Mouse (Mus musculus) embryonic facial prominence, embryonic 12.5 days (tissue): ENCODE data around the gene Ctss. TPM values are rescaled to one million over a fixed set of nuclear protein-coding genes. Genes with fewer than 3 reads are reported as not detected.
A peak's percentile ranks its signal among the peaks of the same experiment; 100 is the strongest.

ENCODE experiments used
- ATAC-seq: fragments of 200-750 bp; cut with Nextera tagmentation; 2 replicates; pipeline ENCODE4 v1.8.0; 2017; ENCODE audit not compliant: insufficient number of reproducible peaks, insufficient read depth, low FRiP score, low TSS enrichment
- H3K27ac ChIP-seq: fragments of 300-500 bp; sonication (generic); 2 replicates; pipeline ENCODE4 v1.5.1; 2016; ENCODE audit warnings: mild to moderate bottlenecking
- H3K27me3 ChIP-seq: fragments of 300-500 bp; sonication (generic); 2 replicates; pipeline ENCODE4 v1.6.1; 2016; ENCODE audit warnings: mild to moderate bottlenecking, moderate library complexity
- H3K36me3 ChIP-seq: fragments of 300-500 bp; sonication (generic); 2 replicates; pipeline ENCODE4 v1.6.1; 2016; ENCODE audit warnings: mild to moderate bottlenecking
- H3K4me1 ChIP-seq: fragments of 300-500 bp; sonication (generic); 2 replicates; pipeline ENCODE4 v1.6.1; 2016
- H3K4me2 ChIP-seq: fragments of 300-500 bp; sonication (generic); replicated peaks from 2 replicates; pipeline ENCODE4 v1.6.1; 2016; ENCODE audit warnings: mild to moderate bottlenecking, moderate library complexity
- H3K4me3 ChIP-seq: fragments of 300-500 bp; sonication (generic); 2 replicates; pipeline ENCODE4 v1.5.1; 2016; ENCODE audit warnings: mild to moderate bottlenecking
- H3K9ac ChIP-seq: fragments of 300-500 bp; sonication (generic); 2 replicates; pipeline ENCODE4 v1.6.1; 2016; ENCODE audit warnings: mild to moderate bottlenecking, moderate library complexity
- H3K9me3 ChIP-seq: fragments of 300-500 bp; sonication (generic); 2 replicates; pipeline ENCODE4 v1.6.1; 2016; ENCODE audit warnings: mild to moderate bottlenecking, moderate library complexity
- WGBS: fragments of 180-500 bp; shearing (Covaris S2); methylation state at CpG from one replicate; pipeline ENCODE4 v1.1.7; 2016; 5-methylcytosine and 5-hydroxymethylcytosine counted together
- polyA plus RNA-seq: library from polyadenylated mRNA; unstranded; fragments of >200 nt; fragmentation: Nextera tagmentation; extraction: Ambion mirVana; gene quantifications from 2 replicates; pipeline ENCODE4 v1.2.1, GENCODE M21; 2016

Gene Ctss
- polyA plus RNA-seq, 1 experiment from 2014 or later = 9.4 TPM

DNA sequence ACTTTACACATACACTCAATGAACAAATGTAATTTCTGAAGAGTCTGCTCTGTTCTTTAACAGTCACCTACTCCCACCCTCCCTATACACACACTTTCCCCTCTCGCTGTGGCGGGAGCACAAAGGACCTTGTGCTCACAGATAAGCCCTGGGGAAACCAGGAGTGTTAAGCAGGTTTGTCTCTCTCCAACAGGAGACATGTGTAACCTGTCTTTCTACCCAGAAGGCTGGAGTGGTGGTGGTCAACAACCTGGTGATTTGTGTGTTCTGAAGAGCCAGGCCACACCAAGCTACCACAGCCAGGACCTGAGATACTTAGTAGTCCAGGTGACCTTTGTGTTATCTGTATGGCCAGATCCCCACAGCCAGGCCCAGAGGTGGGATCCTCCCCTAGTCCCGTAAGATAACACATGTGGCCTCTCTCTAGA lies 10.0 kb upstream of the Ctss start:
- no peak for ATAC-seq
- Histone ChIP-seq H3K9ac (no peak overlapping the region), H3K27me3 (no peaks in the 10 kb centered on the region), H3K9me3 (no peaks in the 10 kb centered on the region), H3K4me3 (no peak overlapping the region), H3K4me2 (no peak overlapping the region), H3K4me1 (peaks cover 4% of the 10 kb centered on the region; the same call in 1 of the 2 replicates), H3K27ac (no peak overlapping the region), H3K36me3 (no peaks in the 10 kb centered on the region)
- 88% methylated on average over 3 of the region's 3 CpGs for WGBS

- H3K27ac ChIP-seq = no peak overlapping the region
- H3K4me3 ChIP-seq = no peak overlapping the region
- 27% methylated on average over 10 of the region's 10 CpGs for WGBS
- ATAC-seq = no peak
- peaks cover 4% of the 10 kb centered on the region; the same call in 1 of the 2 replicates for H3K4me1 ChIP-seq
- no peaks in the 10 kb centered on the region for H3K36me3 ChIP-seq
- no peaks in the 10 kb centered on the region for H3K9me3 ChIP-seq
- no peaks in the 10 kb centered on the region for H3K27me3 ChIP-seq
- H3K9ac ChIP-seq = peak overlapping the region; percentile 19; the same call in 1 of the 2 replicates
- H3K4me2 ChIP-seq = no peak overlapping the region
These were observed 9.1 kb upstream of the Ctss start for GRCm38 (mm10) chr3:95517493-95517898.

- Histone ChIP-seq H3K4me2 (no peak overlapping the region), H3K27ac (no peak overlapping the region), H3K27me3 (no peaks in the 10 kb centered on the region), H3K9ac (no peak overlapping the region), H3K36me3 (no peaks in the 10 kb centered on the region), H3K4me3 (no peak overlapping the region), H3K4me1 (peaks cover 4% of the 10 kb centered on the region; the same call in 1 of the 2 replicates), H3K9me3 (no peaks in the 10 kb centered on the region)
- no peak for ATAC-seq
- 79% methylated on average over 7 of the region's 7 CpGs for WGBS
These were observed 7.7 kb upstream of the Ctss start for GRCm38 (mm10) chr3:95518891-95519290.

- Histone ChIP-seq H3K9ac (no peak overlapping the region), H3K4me3 (no peak overlapping the region), H3K4me2 (no peak overlapping the region), H3K9me3 (no peaks in the 10 kb centered on the region), H3K4me1 (peaks cover 4% of the 10 kb centered on the region; the same call in 1 of the 2 replicates), H3K36me3 (no peaks in the 10 kb centered on the region), H3K27me3 (no peaks in the 10 kb centered on the region), H3K27ac (no peak overlapping the region)
- WGBS = 67% methylated on average over 2 of the region's 2 CpGs
- no peak for ATAC-seq
These were observed 7.3 kb upstream of the Ctss start for GRCm38 (mm10) chr3:95519315-95519714.

- no peak overlapping the region for H3K27ac ChIP-seq
- H3K36me3 ChIP-seq = no peaks in the 10 kb centered on the region
- no peaks in the 10 kb centered on the region for H3K9me3 ChIP-seq
- peaks cover 4% of the 10 kb centered on the region; the same call in 1 of the 2 replicates for H3K4me1 ChIP-seq
- ATAC-seq = no peak
- H3K4me3 ChIP-seq = no peak overlapping the region
- H3K4me2 ChIP-seq = no peak overlapping the region
- WGBS = 82% methylated on average over 3 of the region's 3 CpGs
- no peaks in the 10 kb centered on the region for H3K27me3 ChIP-seq
- H3K9ac ChIP-seq = no peak overlapping the region
These were observed 6.5 kb upstream of the Ctss start for GRCm38 (mm10) chr3:95520100-95520499.

GRCm38 (mm10) chr3:95521168-95521567 lies 5.4 kb upstream of the Ctss start:
- Histone ChIP-seq H3K36me3 (no peaks in the 10 kb centered on the region), H3K4me1 (peaks cover 4% of the 10 kb centered on the region; the same call in 1 of the 2 replicates), H3K27me3 (no peaks in the 10 kb centered on the region), H3K27ac (no peak overlapping the region), H3K9me3 (no peaks in the 10 kb centered on the region), H3K4me3 (no peak overlapping the region), H3K9ac (no peak overlapping the region), H3K4me2 (no peak overlapping the region)
- ATAC-seq = no peak
- 91% methylated on average over 10 of the region's 10 CpGs for WGBS

DNA sequence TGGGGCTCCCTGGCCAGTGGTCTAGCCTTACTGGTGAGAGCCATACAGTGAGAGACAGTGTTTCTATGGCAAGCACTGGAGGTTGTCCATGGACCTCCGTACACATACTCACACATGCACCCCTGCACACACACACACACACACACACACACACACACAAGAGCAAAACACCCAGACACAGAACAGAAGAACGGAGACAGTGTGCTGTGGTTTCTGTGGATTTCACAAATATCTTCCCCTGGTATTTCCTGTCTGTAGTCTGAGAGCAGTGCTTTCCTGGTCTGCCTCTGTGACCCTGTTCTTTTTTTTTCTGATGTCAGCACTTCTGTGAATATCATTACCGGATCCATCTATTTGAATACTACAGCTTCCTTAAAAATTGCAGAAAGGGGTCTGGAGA lies 2.9 kb upstream of the Ctss start:
- Histone ChIP-seq H3K27me3 (no peaks in the 10 kb centered on the region), H3K9me3 (no peaks in the 10 kb centered on the region), H3K36me3 (no peaks in the 10 kb centered on the region), H3K4me3 (no peak overlapping the region), H3K4me2 (no peak overlapping the region), H3K27ac (peak overlapping the region; percentile 48; the same call in 1 of the 2 replicates), H3K9ac (no peak overlapping the region), H3K4me1 (no peaks in the 10 kb centered on the region)
- ATAC-seq = no peak
- 50% methylated on average over 3 of the region's 3 CpGs for WGBS

GRCm38 (mm10) chr3:95524673-95525072 lies 1.9 kb upstream of the Ctss start:
- Histone ChIP-seq H3K9ac (no peak overlapping the region), H3K36me3 (no peaks in the 10 kb centered on the region), H3K4me2 (no peak overlapping the region), H3K27me3 (no peaks in the 10 kb centered on the region), H3K4me1 (no peaks in the 10 kb centered on the region), H3K9me3 (no peaks in the 10 kb centered on the region), H3K27ac (no peak overlapping the region; the same call in 1 of the 2 replicates), H3K4me3 (no peak overlapping the region)
- no peak for ATAC-seq
- WGBS = 61% methylated on average over 2 of the region's 2 CpGs

GRCm38 (mm10) chr3:95526111-95526510 lies 475 bp upstream of the Ctss start:
- H3K4me3 ChIP-seq = no peak overlapping the region

DNA sequence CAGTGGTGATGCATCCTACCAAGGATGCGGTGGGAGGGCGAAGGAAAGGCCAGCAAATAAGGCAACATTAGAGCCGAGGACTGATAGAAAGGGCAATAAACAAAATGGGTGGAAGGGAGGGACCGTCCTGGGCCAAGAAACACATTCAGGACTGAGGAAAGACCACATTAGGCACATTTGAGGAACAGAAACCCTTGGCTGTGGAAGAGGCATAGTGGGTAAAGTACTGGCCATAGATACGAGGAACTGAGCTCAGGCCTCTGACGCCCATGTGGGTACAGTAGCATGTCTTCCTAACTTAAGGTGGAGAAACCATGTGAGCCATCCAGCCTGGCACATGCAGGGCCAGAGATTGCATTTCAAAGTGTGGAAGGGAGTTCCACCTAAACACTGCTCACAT lies 3.2 kb downstream of the Ctss start:
- H3K27me3 ChIP-seq = no peaks in the 10 kb centered on the region
- WGBS = 92% methylated on average over 6 of the region's 6 CpGs

More at GRCm38 (mm10) chr3:95526111-95526510, 475 bp upstream of the Ctss start:
- H3K9ac ChIP-seq = no peak overlapping the region
- ATAC-seq = no peak
- no peaks in the 10 kb centered on the region for H3K9me3 ChIP-seq
- no peaks in the 10 kb centered on the region for H3K36me3 ChIP-seq
- no peaks in the 10 kb centered on the region for H3K27me3 ChIP-seq
- H3K4me1 ChIP-seq = no peaks in the 10 kb centered on the region
- no peak overlapping the region for H3K4me2 ChIP-seq
- H3K27ac ChIP-seq = no peak overlapping the region

GRCm38 (mm10) chr3:95531025-95531424 lies 4.4 kb downstream of the Ctss start:
- ATAC-seq = no peak
- Histone ChIP-seq H3K36me3 (no peaks in the 10 kb centered on the region), H3K27ac (no peak overlapping the region), H3K4me2 (no peak overlapping the region), H3K9me3 (no peaks in the 10 kb centered on the region; the same call in 1 of the 2 replicates), H3K27me3 (no peaks in the 10 kb centered on the region), H3K9ac (no peak overlapping the region), H3K4me1 (no peaks in the 10 kb centered on the region), H3K4me3 (no peak overlapping the region)
- 93% methylated on average over 1 of the region's 1 CpGs for WGBS

More for the DNA sequence above, 3.2 kb downstream of the Ctss start:
- H3K9ac ChIP-seq = no peak overlapping the region
- H3K4me2 ChIP-seq = no peak overlapping the region
- H3K27ac ChIP-seq = no peak overlapping the region
- ATAC-seq = no peak
- no peaks in the 10 kb centered on the region for H3K9me3 ChIP-seq
- H3K36me3 ChIP-seq = no peaks in the 10 kb centered on the region
- H3K4me3 ChIP-seq = no peak overlapping the region
- H3K4me1 ChIP-seq = no peaks in the 10 kb centered on the region

GRCm38 (mm10) chr3:95533364-95533763 lies 6.8 kb downstream of the Ctss start:
- H3K27me3 ChIP-seq = no peaks in the 10 kb centered on the region
- no peaks in the 10 kb centered on the region for H3K36me3 ChIP-seq
- 86% methylated on average over 5 of the region's 5 CpGs for WGBS
- H3K9ac ChIP-seq = no peak overlapping the region
- no peaks in the 10 kb centered on the region for H3K4me1 ChIP-seq
- no peaks in the 10 kb centered on the region; the same call in 1 of the 2 replicates for H3K9me3 ChIP-seq
- ATAC-seq = no peak
- H3K4me2 ChIP-seq = no peak overlapping the region
- H3K27ac ChIP-seq = no peak overlapping the region
- H3K4me3 ChIP-seq = no peak overlapping the region
